Mouse (Mus musculus) lung, postnatal 25 days (tissue): Measurements from ENCODE around the gene Med24.
A peak's percentile ranks its signal among the peaks of the same experiment; 100 is the strongest.
"Not testable (repeated sequence)": the region's sequence is repeated elsewhere in the genome, so short reads cannot be mapped to it uniquely, and the experiment has no call there.

ENCODE experiments used
- DNase-seq: peaks from one replicate; pipeline ENCODE4 v3.0.0; 2022; ENCODE audit warnings: low spot score

Gene Med24

DNA sequence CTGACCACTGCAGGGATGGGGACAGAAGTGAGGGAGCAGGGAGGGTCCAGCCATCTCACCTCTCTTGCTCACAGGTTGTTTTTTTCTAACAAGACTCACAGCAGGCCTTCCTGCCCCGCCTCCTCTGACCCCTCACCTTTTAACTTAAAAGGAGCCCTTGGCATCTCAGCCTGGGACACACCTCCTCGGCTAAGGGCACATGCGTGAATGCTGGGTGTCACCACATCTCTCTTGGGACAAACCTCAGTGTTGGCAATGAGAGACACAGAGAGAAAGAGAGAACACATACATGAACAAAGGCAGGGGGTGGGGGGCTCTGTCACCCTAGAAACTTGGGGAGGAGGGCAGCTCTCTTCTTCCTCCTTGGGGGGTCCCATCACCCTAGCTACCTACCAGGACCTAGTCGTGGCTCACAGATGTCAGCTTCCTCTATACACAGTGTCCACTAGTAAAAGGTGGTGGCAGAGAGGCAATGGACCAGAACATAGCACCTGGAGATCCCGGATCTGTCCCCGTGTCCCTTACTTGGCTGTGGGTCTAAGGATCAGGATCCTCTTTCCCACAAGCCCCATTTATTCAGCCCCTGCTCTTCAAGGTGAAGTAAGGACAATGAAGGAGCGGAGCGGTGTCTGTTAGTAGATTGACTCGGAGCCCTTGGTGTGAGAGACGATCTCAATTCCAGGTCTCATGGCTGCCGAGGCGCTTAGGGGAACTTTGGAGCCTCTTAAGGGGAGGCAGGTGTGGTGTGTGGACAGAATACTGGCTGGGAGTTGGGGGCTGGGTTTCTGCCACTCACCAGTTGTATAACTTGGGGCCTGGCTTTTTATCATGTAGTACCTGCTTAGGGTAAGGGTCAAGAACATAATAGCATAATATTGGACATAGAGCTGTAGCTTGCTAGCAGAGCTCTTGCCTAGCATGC is 17.0 kb upstream of the Med24 start:
- no peak for DNase-seq

- DNase-seq = no peak
Measured at GRCm38 (mm10) chr11:98744456-98745019, 15.3 kb upstream of the Med24 start.

DNA sequence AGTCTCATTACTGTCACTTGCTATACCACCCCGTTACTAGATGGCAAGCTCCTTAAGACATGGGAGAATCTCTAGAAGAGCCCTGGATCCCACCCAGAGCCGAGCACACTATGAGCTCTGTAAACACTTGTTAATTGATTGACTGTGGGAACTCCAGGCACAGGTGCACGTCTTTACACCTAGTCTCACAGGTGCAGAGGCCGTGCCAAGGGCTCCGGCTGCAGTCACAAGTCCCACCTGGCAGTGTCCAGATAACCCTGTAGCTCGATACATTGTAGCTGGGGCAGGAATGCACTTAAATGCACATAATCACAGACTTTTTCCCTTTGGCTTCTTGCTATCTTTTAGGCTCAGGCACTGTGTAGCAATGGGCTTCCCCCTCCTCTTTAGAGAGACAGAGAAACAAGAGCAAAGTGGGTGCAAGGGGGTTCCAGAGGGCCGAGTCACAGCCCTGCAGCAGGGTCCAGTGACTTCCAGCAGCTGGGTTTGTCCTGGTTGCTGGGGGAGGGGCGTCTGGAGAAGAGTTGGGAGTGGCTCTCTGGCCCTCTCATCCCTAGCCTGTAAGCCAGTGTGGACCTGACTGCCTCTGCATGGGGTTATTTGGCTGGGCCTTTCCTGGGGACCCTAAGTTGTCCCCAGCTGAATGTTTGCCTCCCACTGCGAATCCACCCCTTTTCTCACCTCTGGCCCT is 14.6 kb upstream of the Med24 start:
- DNase-seq = no peak

DNA sequence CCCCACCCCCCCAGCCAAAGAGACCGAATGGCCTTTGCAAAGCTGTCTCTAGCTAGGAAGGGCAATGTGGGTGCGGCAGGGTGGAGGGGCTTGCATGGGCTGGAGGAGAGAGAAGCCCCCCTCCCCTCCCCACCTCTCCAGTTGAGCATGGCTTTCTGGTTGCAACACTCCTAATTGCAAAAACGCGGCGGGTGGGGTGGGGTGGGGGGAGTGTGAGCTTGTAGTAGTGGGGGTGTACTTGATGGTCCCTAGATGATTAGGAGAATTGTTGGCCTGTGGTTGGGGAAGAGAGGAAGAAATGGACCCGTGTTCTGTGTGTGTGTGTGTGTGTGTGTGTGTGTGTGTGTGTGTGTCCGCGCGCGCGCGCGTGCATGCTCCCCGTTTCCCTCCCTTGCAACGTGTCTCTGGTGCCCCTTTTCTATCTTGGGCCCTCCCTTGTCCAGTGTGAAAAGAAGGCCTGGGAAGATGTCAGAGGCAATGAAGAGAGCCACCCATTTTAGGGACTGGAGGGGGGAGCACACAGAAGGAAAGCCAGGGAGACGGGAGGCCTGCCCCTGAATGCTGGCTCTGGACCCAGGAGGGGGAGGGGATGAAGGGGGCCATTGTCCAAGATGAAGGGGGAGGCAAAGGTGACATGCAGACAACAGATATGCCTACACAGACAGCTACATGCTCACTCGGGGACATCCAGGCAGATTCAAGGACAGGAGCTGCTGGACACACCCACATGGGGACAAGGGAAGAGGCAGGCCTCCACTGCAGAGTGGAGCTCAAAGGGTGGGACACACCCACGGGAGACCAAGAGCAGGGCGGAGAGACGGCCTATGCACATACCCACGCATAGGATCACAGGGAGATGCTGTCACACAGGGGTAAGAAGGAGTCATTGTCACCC is 13.4 kb upstream of the Med24 start:
- DNase-seq = no peak

DNA sequence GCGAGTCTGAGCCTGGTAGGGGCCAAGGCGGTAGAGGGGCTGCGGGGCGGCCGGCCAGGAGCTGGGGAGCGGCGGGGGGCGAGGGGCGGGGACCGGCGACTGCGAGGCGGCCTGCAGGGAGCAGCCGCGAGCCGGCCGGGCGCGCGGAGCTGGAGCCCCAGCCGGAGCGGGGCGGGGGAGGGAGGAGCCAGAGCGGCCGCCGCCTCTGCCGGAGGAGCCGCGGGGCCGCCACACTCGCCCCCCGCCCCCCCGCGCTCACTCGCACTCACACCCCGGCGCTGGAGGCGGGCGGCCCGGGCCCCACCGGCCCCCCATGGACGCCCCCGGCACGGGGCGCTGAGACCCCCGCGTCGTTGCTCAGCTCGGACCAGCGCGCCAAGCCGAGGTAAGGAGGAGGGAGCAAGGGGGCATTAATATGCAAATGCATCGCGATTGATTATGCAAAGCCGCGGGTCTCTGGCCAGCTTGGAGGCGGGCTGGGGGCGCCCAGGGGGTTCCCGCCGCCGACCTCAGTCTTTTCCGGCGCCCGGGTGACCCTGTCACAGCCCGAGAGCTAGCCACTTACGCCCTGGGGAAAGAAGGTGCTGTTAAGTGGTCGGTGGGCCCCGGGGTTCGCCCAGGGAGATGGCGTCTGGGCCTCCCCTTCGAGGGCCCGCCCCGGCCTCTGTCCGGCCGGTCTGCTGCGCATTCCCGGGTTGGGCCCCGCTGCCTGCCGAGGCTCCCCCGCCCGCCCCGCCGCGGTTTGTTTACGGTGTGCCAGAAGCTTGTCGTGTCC is 12.6 kb upstream of the Med24 start:
- DNase-seq = peak; percentile 80

GRCm38 (mm10) chr11:98741051-98741620 is 11.9 kb upstream of the Med24 start:
- no peak for DNase-seq

GRCm38 (mm10) chr11:98740393-98741050 is 11.3 kb upstream of the Med24 start, which contains the start of gene Thra:
Gene Thra, plus strand, starts transcription at chr11:98740638.
- DNase-seq = peak; percentile 62

GRCm38 (mm10) chr11:98740026-98740392 is 10.8 kb upstream of the Med24 start:
- no peak for DNase-seq

DNA sequence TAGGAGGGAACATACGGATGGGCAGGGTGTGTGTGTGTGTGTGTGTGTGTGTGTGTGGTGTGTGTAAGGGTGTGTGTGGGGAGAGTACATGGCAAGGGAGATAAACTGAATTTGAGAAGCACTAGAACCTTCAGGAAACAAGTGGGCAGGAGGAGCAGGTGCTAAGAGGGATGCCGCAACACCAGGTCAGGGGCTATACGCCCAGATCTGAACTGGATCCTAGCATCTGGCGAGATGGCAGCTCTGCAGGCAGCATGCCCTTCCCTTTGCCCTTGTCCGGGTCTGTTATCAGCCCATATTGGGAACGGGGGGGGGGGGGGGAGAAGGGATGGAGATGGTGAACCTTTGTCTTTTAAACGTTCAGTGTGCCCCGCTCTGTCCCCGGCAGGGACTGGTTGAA is 9.7 kb upstream of the Med24 start:
- no peak for DNase-seq

DNA sequence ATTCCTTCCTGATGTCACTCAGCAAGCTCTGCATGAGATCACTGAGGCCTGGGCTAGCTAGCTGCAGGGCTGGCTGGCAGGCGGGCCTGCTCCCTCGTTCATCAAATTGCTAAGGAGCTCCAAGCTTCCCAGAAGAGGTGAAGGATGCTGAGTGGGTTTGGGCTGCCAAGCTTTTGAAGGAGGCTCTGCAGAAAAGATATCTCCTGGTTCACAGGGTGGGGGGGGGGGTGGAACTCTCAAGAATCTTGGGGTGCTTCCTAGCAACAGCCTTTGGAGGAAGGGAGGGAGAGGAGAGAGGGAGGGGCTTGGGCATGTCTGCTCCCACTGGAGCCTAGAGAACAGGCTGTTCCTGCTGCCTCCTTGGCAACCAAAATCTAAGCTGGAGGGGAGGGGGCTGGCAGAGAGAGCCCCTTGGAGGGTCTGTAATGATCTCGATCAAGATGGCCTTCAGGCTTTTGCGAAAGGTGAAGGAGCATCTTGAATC is 9.2 kb upstream of the Med24 start:
- no peak for DNase-seq

- not testable (repeated sequence) for DNase-seq
Measured at GRCm38 (mm10) chr11:98737220-98737619, 8.0 kb upstream of the Med24 start.

GRCm38 (mm10) chr11:98736176-98736575 is 6.9 kb upstream of the Med24 start:
- no peak for DNase-seq

DNA sequence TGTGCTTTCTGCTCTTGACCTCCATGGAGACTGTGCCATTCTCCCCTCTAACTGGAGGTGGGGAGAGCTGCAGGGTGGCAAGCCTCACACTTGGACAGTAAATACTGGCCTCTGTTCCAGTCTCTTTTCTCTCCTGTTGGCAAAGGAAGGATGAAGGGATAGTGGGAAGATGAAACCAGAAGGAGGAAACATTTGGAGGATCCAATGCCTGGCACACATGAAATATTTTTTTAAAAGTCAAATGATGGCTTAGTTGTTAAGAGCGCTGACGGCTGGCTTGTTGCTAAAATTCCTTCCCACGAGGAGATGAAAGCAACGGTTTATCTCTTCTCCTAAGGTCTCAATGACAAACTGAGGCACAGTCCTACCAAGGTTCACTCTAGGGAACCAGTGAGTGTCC is 5.9 kb upstream of the Med24 start:
- no peak for DNase-seq

DNA sequence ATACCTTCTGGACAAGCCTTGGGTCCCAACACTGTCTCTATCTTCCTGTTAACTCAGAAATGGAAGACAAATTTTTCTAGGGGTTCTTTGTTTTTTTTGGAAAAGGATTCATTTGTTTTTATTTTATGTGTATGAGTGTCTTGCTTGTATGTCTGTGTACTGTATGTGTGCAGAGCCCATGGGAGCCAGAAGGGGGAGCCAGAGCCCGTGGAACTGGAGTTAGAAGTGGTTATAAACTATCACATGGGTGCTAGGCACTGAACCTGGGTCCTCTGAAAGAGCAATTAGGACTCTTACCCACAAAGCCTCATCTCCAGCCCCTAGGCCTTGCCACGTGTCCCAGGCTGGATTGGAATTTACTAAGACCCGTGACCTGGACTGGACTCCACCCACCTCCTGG is 4.8 kb upstream of the Med24 start:
- no peak for DNase-seq

DNA sequence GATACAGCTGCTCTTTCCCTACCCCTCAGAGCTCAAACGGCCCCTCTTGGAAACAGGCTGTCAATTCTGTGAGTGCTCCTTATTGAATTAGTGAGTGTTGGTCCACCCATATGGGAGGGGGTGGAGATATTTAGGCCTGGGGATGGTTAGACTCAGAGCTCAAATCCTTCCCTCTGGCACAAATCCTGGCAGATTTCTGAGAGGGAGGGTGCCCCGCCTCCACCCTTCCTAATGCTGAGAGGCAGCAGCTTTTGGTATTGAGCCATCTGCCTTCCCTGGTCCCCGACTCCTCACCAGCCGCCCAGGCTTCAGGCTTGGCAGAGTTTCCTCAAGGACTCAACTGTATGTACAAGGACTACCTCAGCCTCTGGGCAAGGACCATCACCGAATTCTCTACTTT is 1.9 kb upstream of the Med24 start:
- no peak for DNase-seq

- DNase-seq = no peak
Measured at GRCm38 (mm10) chr11:98730727-98731126, 1.5 kb upstream of the Med24 start.

GRCm38 (mm10) chr11:98725926-98726506 is 3.2 kb downstream of the Med24 start:
- DNase-seq = no peak

DNA sequence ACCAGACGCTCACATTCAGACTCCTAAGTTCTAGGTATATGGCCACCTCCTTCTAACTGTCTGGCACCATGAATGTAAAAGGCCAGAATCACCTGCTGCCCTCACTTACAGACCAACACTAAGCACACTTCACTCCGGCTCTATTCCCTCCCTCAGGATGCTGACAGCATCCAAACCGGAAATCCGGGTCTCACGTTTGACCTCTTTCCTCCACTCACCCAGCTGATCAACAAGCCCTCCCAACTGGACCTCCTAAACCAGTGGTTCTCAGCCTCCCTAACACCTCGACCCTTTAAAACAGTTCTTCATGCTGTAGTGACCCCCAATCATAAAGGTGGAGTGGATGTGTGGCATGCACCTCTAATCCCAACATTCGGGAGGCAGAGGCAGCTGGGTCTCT is 6.1 kb downstream of the Med24 start:
- no peak for DNase-seq

GRCm38 (mm10) chr11:98721458-98722226 is 7.6 kb downstream of the Med24 start:
- peak; percentile 91 for DNase-seq
